Comparison of ENCODE assay signal across 8 mouse cellular contexts in the genomic region with DNA sequence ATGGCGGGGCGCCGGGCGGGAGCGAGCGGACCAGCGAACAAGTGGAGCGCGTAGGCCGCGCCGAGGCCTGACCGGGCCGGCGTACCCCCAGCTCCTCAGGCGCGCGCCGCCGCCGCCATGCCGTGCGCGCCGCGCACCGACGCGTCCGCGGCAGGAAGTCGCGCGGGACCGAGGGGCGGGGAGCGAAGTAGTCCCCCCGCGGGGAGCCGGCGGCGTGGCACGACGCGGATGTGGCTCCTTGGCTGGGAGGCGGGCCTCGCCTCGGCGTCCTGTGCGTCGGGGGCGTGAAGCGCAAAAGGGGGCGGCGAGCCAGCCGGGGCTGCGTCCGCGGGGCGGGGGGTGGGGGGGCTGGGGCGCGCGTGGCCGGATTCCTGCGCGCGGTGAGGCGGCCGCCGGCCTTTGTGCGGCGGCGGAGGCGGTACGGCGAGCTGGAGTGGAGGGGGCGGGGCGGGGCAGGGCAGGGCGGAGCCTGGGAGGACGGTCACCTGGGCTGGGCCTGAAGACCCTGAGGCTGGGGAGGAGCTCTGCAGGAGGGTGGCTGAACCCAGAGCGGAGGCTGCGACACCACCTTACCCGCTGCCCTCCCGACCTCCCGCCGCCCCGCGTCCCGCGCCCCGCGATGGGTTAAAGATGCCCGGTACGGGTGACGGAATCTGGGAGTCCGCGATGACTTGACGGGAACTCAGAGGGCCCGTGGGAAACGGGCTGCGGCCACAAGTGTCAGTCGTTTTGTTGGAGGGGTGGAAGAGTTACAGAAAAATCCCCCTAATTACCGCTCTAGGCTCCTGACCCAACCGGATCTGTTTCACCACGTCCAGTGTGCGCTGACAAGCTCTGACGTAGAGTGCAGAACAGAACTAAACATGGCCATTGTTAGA. TPM values are rescaled to one million over a fixed set of nuclear protein-coding genes. Genes with fewer than 3 reads are reported as not detected.
A peak's percentile ranks its signal among the peaks of the same experiment; 100 is the strongest.
DNase-seq lines count a peak whose midpoint lies in the region; ATAC-seq and TF ChIP-seq lines count a peak whose summit lies in the region.

A gene (minus strand): TSS at position 226 of the 878 bp plus-strand sequence.

- peak; percentile 57 for ATAC-seq in common myeloid progenitor, adult 5-6 weeks (replicated peaks; ENCODE audit: low read depth, poor library complexity, severe bottlenecking)
- ATAC-seq in hindbrain, embryonic 16.5 days = peak; percentile 85

- intact Hi-C loops in gastrocnemius, adult 2 months (cut with DNase I) = loop anchor here (1.0 kb wide), 1 partner anchor 45 kb away; a partner anchor contains a TSS

- peaks cover 7% of the 10 kb centered on the region; the same call in 1 of the 2 replicates for H3K36me3 ChIP-seq in hindbrain, embryonic 16.5 days (ENCODE audit: control insufficient read depth, insufficient read depth, low read length)

- H3K4me3 ChIP-seq in gastrocnemius, adult 2 months = peak within 1 kb of the TSS; percentile 100
- peak within 1 kb of the TSS; percentile 98 for H3K4me3 ChIP-seq in hindbrain, embryonic 16.5 days (ENCODE audit: low read length)

- DNase-seq in ZHBTc4 (ENCODE audit: low read depth, low spot score) = peak; percentile 98
- peak; percentile 97 for DNase-seq in gastrocnemius, adult 2 months
- peak; percentile 82 for DNase-seq in left cerebral cortex, adult 11 months (ENCODE audit: low spot score)
- peak; percentile 92 for DNase-seq in lung, postnatal 36 days
- peak; percentile 95 for DNase-seq in retina, postnatal 1 day
- peak; percentile 92 for DNase-seq in thymus, postnatal 4 days

- H3K4me1 ChIP-seq in hindbrain, embryonic 16.5 days (ENCODE audit: control insufficient read depth, insufficient read depth, low read depth, low read length) = peaks cover 10% of the 10 kb centered on the region

- WGBS in hindbrain, embryonic 16.5 days = under 1% methylated on average over 68 of the region's 107 CpGs

- peak within 1 kb of the TSS; percentile 99 for H3K9ac ChIP-seq in hindbrain, embryonic 16.5 days (ENCODE audit: low read depth, low read length)

- no peak for TF ChIP-seq CTCF in gastrocnemius, adult 2 months (IDR thresholded peaks at IDR 0.05)

- peak within 1 kb of the TSS; percentile 99 for H3K27ac ChIP-seq in gastrocnemius, adult 2 months
- H3K27ac ChIP-seq in hindbrain, embryonic 16.5 days (ENCODE audit: low read depth, low read length) = peak within 1 kb of the TSS; percentile 98

- no peaks in the 10 kb centered on the region for H3K9me3 ChIP-seq in hindbrain, embryonic 16.5 days (ENCODE audit: control insufficient read depth, low read length)

- peak within 1 kb of the TSS; percentile 71 for H3K4me2 ChIP-seq in hindbrain, embryonic 16.5 days (ENCODE audit: low read length)

- H3K27me3 ChIP-seq in hindbrain, embryonic 16.5 days (replicated peaks; ENCODE audit: control insufficient read depth, insufficient read depth, low read length) = no peaks in the 10 kb centered on the region

RNA-seq across cellular contexts. Expression of the gene that starts here (rescaled TPM):
- 61.2 and 62.8 TPM in 2 replicates for total RNA-seq in common myeloid progenitor, adult 5-6 weeks (2017)
- total RNA-seq in gastrocnemius, adult 2 months (2021) = 10 to 100 TPM; 56.4 to 62.8 TPM
- 208 and 216 TPM in 2 replicates for polyA plus RNA-seq in hindbrain, embryonic 16.5 days (2015; fragmentation: Nextera tagmentation; extraction: Ambion mirVana)

Comparison
In these comparisons a context has a peak if more than half of its experiments do, and no peak if none do; other contexts are left out.
1. Peak in every context shown above with its lines: DNase-seq, ATAC-seq, H3K4me3 ChIP-seq and H3K27ac ChIP-seq.